Mouse (Mus musculus) liver, embryonic 14.5 days (tissue): ENCODE data around the gene Prrc2b. TPM values are rescaled to one million over a fixed set of nuclear protein-coding genes. Genes with fewer than 3 reads are reported as not detected.
A peak's percentile ranks its signal among the peaks of the same experiment; 100 is the strongest.

ENCODE experiments used
- ATAC-seq: fragments of 200-750 bp; cut with Nextera tagmentation; 2 replicates; pipeline ENCODE4 v1.8.0; 2017; ENCODE audit warnings: moderate number of reproducible peaks, mild to moderate bottlenecking, moderate library complexity; ENCODE audit not compliant: insufficient read depth
- DNase-seq, 3 experiments: peaks; one replicate each; pipeline ENCODE4 v3.0.0-alpha.2; 2012 to 2013; ENCODE audit warnings: low read depth in 3 of 3, low spot score in 3 of 3
- H3K27ac ChIP-seq: fragments of 300-500 bp; sonication (generic); 2 replicates; pipeline ENCODE4 v1.5.1; 2014; ENCODE audit warnings: moderate library complexity, mild to moderate bottlenecking, control low read depth, inconsistent platforms
- H3K27me3 ChIP-seq: fragments of 300-500 bp; sonication (generic); 2 replicates; pipeline ENCODE4 v1.6.1; 2014; ENCODE audit warnings: mild to moderate bottlenecking, low read length, moderate library complexity; ENCODE audit not compliant: control insufficient read depth, insufficient read depth
- H3K36me3 ChIP-seq: fragments of 300-500 bp; sonication (generic); replicated peaks from 2 replicates; pipeline ENCODE4 v1.6.1; 2014; ENCODE audit warnings: low read depth; ENCODE audit not compliant: control insufficient read depth, insufficient read depth
- H3K4me1 ChIP-seq, 2 experiments: fragments of 200-500 bp in 1 of 2; fragments of 300-500 bp in 1 of 2; sonication (generic) in 1 of 2; replicated peaks; 2 replicates each; pipeline ENCODE4 v1.6.1; 2012 to 2014; ENCODE audit warnings: antibody characterized with exemption in 1 of 2, inconsistent platforms in 1 of 2, low read length in 1 of 2; ENCODE audit not compliant: control insufficient read depth in 2 of 2, insufficient read depth in 2 of 2
- H3K4me2 ChIP-seq: fragments of 300-500 bp; sonication (generic); 2 replicates; pipeline ENCODE4 v1.6.1; 2014; ENCODE audit warnings: low read depth, mild to moderate bottlenecking, control low read depth, moderate library complexity
- H3K4me3 ChIP-seq, 2 experiments: fragments of 200-500 bp in 1 of 2; fragments of 300-500 bp in 1 of 2; sonication (generic) in 1 of 2; 2 replicates each; pipeline ENCODE4 v1.5.1; 2012 to 2014; ENCODE audit warnings: low read depth in 2 of 2, low read length in 2 of 2, mild to moderate bottlenecking in 2 of 2, control low read depth in 1 of 2, inconsistent platforms in 1 of 2, moderate library complexity in 1 of 2; ENCODE audit not compliant: insufficient read depth in 1 of 2
- H3K9ac ChIP-seq: fragments of 300-500 bp; sonication (generic); replicated peaks from 2 replicates; pipeline ENCODE4 v1.6.1; 2014; ENCODE audit warnings: mild to moderate bottlenecking, control low read depth, moderate library complexity
- H3K9me3 ChIP-seq: fragments of 300-500 bp; sonication (generic); 2 replicates; pipeline ENCODE4 v1.6.1; 2016; ENCODE audit warnings: low read length, mixed read lengths; ENCODE audit not compliant: control insufficient read depth
- CTCF ChIP-seq: IDR thresholded peaks from 2 replicates; pipeline ENCODE4 v1.5.1; 2016; ENCODE audit warnings: antibody characterized with exemption, low read depth, control low read depth
- EP300 ChIP-seq: IDR thresholded peaks from 2 replicates; pipeline ENCODE4 v1.6.1; 2016; ENCODE audit warnings: antibody characterized with exemption, low read depth
- WGBS: fragments of 180-500 bp; shearing (Covaris S2); extraction: QIAGEN DNeasy Blood & Tissue Kit; methylation state at CpG from one replicate; pipeline ENCODE4 v1.1.7; 2014; ENCODE audit not compliant: insufficient replicate concordance; 5-methylcytosine and 5-hydroxymethylcytosine counted together
- polyA plus RNA-seq, 2 experiments: library from polyadenylated mRNA; depleted of rRNA in 1 of 2; stranded (reverse) in 1 of 2; unstranded in 1 of 2; fragments of >200 nt; fragmentation: Nextera tagmentation in 1 of 2; extraction: Ambion mirVana in 1 of 2; gene quantifications; 2 replicates each; pipeline versions ENCODE4 v1.2.1 to v1.2.3; 2012 to 2014

The Prrc2b gene
- polyA plus RNA-seq, 2 experiments: 6.2 to 7.6 TPM

GRCm38 (mm10) chr2:32189060-32189681, 38.3 kb downstream of the Prrc2b start:
- Histone ChIP-seq H3K4me2 (no peak overlapping the region), H3K36me3 (peaks cover 24% of the 10 kb centered on the region), H3K27me3 (no peaks in the 10 kb centered on the region), H3K4me3 (no peak overlapping the region), H3K9ac (no peak overlapping the region), H3K27ac (no peak overlapping the region), H3K4me1 (no peaks in the 10 kb centered on the region), H3K9me3 (no peaks in the 10 kb centered on the region)
- TF ChIP-seq CTCF (no peak), EP300 (no peak)
- ATAC-seq: no peak
- no peak for DNase-seq
- WGBS: 52% methylated on average over 5 of the region's 5 CpGs

GRCm38 (mm10) chr2:32190620-32191019, 39.7 kb downstream of the Prrc2b start:
- Histone ChIP-seq H3K4me1 (no peaks in the 10 kb centered on the region), H3K4me2 (no peak overlapping the region), H3K27me3 (no peaks in the 10 kb centered on the region), H3K9ac (no peak overlapping the region), H3K27ac (no peak overlapping the region), H3K36me3 (peaks cover 25% of the 10 kb centered on the region), H3K4me3 (no peak overlapping the region), H3K9me3 (no peaks in the 10 kb centered on the region)
- no peak for TF ChIP-seq EP300
- TF ChIP-seq CTCF: no peak
- no peak for DNase-seq
- WGBS: 55% methylated on average over 1 of the region's 1 CpGs
- no peak for ATAC-seq

DNA sequence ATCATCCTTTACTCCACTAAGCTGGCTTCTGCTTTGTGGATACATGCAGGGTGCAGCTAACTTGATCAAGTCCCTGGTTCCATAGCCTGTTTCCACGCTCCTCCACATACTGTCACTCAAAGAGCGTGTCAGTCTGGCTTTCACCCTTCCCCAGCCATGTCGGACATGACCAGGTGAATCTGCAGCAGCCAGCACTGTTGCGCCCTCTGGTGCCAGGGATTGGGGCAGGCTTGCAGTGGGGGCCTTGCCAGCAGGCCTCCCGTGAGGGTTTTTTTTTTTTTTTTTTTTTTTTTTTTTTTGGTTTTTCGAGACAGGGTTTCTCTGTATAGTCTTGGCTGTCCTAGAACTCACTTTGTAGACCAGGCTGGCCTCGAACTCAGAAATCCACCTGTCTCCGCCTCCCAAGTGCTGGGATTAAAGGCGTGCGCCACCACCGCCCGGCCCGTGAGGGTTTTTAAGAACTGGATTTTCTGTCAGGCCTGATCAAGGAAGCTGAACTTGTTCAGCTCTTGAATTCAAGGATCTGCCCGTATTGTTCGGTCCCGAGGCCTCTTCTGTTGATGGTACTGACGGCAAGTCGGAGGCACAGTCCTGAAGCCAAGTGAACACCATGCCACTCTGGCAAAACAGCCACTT, 41.1 kb downstream of the Prrc2b start:
- WGBS: 81% methylated on average over 16 of the region's 18 CpGs
- no peaks in the 10 kb centered on the region for H3K4me1 ChIP-seq
- DNase-seq (peak in 1 of 3 experiments; percentile 29), ATAC-seq (0 out of 2 replicates have a peak, but pooled peaks have one; percentile 28)
- H3K27me3 ChIP-seq: no peaks in the 10 kb centered on the region
- H3K9me3 ChIP-seq: no peaks in the 10 kb centered on the region
- H3K9ac ChIP-seq: no peak overlapping the region
- no peak overlapping the region for H3K4me2 ChIP-seq
- H3K36me3 ChIP-seq: peaks cover 27% of the 10 kb centered on the region
- TF ChIP-seq CTCF (peak; percentile 83), EP300 (no peak)
- H3K4me3 ChIP-seq: no peak overlapping the region
- no peak overlapping the region for H3K27ac ChIP-seq

DNA sequence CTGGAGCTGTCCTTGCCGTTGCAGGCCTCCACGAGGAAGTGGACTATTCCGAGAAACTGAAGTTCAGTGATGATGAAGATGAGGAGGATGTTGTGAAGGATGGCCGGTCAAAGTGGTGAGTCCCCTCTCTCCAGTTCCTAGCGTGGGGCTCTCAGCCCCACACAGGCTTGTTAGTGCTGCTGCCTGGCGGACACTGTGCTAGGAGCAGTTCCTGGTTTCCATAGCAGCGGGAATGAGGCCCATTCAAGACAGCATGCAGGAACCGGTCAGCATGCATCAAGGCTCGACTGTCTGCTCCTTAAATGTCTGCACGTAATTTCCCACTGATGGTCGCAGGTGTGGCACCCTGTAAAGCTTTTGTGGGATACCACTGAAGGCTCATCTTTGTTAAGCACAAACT, 48.1 kb downstream of the Prrc2b start:
- Histone ChIP-seq H3K4me3 (no peak overlapping the region), H3K9me3 (no peaks in the 10 kb centered on the region), H3K27me3 (no peaks in the 10 kb centered on the region), H3K36me3 (peaks cover 51% of the 10 kb centered on the region), H3K9ac (no peak overlapping the region), H3K4me1 (no peaks in the 10 kb centered on the region), H3K4me2 (no peak overlapping the region), H3K27ac (no peak overlapping the region)
- TF ChIP-seq CTCF (no peak), EP300 (no peak)
- 81% methylated on average over 11 of the region's 11 CpGs for WGBS
- no peak for DNase-seq
- ATAC-seq: no peak

GRCm38 (mm10) chr2:32200033-32200432, 49.2 kb downstream of the Prrc2b start:
- no peak overlapping the region for H3K9ac ChIP-seq
- no peak overlapping the region for H3K4me3 ChIP-seq
- no peaks in the 10 kb centered on the region for H3K27me3 ChIP-seq
- no peaks in the 10 kb centered on the region for H3K9me3 ChIP-seq
- TF ChIP-seq EP300 (no peak), CTCF (no peak)
- DNase-seq: no peak
- no peaks in the 10 kb centered on the region for H3K4me1 ChIP-seq
- no peak overlapping the region for H3K27ac ChIP-seq
- WGBS: 90% methylated on average over 4 of the region's 4 CpGs
- peaks cover 50% of the 10 kb centered on the region for H3K36me3 ChIP-seq
- no peak overlapping the region for H3K4me2 ChIP-seq
- ATAC-seq: no peak
